Mouse (Mus musculus): ENCODE results near the gene Apmap.
A peak's percentile ranks its signal among the peaks of the same experiment; 100 is the strongest.

The Apmap gene

DNA sequence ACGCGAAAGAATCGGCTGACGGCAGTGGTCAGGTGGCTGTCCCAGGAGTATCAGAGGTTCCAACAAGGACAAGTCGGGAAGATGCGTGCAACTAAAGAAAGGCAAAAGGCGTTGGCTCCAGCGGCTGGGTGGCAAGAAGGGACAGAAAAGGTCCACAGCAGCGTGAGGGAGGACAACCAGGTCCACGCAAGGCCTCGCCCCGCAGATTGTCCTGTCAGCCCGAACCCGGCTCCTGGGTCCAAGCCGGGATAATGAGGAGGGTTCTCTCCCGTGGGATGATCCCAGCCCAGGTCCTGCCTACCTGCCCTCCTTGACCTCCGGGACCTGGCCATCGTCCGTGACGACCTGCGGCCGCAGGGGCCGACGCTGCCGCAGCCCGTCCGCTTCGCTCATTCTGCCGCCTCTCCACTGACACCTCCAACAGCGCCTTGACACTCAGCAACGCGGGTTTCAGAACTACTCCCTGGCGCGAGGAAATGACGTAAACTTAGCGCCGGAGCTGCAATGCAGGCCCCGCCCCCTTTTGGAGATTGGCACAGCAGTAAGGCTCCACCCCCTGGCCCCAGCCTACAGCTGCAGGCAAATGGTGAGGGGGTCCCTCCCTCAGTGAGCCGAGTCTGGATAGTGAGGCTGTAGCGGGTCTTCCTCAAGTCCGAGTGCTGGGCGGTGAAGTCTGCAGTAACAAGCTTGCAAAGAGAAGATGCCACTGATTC is at the start of gene Apmap:
TSS of gene Apmap (minus strand) at position 481 of the 713 bp plus-strand sequence.
- DNase-seq (ENCODE audit: low spot score) = peak; percentile 96

DNA sequence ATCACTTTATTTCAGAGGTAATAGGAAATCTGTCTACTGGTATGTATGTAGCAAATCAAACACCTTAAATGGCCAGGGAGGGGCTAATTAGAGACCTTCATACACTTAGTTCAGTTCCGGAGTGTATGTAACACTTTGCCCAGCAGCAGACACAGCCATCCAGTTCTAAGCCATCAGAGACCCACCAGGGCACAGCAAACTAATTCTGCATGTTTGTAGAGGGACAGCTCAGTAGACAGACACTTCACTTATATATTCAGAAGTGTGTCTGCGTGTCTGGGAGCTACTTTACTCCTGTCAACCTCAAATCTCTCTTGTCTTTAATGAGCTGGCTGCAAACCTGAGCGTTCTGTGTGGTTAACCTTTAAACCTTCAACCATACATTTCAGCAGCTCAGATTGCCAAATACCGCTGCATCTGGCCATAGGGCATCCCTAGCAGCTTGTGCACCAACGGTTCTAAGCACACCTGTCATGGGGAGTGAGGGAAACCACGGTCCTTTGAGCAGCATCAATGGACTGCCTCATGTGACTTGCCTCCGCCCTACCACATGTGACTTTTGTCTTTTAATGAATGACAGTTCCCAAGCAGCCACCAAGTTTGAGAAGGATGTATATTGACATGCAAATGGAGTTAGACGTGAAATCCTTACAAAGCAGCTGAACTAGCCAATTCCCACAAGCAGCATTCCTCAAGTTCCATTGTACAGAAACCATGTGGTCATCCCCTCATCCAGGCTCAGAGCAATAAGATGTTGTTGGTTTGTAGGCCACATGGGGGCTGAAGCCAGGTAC is 48.8 kb upstream of the Apmap start:
- DNase-seq (ENCODE audit: low spot score) = no peak

DNA sequence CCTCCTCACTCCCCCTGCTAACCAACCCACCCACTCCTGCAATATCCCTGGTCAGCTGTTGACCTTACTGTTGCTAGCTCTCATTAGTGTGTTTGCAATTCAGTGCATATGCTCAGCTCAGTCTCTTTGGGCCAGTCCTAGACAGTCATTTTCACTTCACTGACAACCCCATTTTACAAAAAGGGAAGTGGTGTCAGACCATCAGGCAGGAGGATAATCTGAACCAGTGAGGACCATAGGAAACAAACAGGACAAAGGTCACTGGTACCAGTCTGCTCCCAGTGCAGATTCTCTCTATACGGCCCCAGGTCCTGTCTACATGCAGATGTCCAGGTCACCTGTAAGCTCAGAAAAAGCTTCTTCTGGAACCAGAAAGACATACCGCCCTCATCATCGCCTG is 47.7 kb upstream of the Apmap start:
- no peak for DNase-seq (ENCODE audit: low spot score)

DNA sequence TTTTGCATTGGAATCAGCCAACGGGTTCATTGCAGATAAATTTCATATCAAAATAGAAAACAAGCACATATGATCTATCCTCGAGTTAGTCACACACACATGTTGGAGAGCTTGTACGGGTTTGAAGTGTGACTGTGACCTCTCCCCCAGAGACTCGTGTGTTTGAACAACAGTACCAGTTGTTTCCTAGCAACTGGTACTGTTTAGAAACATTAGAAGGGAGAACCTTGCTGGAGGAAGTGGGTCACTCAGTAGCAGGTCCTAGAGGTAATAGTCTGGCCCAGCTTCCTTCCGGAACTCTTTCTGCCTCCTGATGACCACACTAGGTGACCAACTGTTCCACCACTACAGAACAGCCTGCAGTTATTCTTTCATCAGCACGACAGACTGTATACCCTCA is 46.9 kb upstream of the Apmap start:
- DNase-seq (ENCODE audit: low spot score) = no peak

DNA sequence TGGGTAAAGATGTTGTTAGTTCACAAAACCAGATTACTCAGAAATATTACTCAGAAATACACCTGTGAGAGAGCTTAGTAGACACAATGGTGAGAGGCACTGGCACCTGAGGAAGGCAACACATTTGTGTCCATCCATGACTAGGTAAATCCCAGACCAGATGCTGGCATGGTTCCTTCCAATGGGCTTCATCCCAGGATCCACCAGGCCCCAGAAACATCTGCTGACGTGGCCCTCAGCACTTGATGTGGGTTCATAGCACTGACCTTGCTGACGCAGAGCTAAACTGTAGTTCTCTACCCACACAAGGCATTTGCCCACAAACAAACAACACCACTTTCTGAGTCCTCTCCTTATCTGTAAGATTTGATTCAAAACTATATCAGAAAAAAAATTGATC is 46.4 kb upstream of the Apmap start:
- no peak for DNase-seq (ENCODE audit: low spot score)

DNA sequence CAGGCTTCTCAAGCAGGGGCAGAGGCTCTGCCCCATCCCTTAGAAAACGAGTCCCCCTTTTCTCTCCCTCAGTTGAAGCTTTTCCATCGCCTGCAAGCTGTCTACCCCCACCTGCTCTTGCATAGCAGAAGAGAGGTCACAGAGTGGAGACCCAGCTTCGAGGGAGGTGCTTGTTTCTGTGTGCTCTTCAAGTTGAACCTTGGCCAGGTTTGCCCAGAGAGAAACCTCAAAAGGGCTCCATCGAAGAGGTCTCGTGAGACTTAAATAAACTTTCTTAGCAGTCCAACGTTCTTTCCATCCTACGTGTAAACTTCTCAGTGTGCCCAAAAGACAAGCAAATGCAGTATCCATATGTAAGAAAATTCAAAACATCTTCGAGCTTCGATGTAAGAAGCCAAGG is 43.0 kb upstream of the Apmap start:
- no peak for DNase-seq (ENCODE audit: low spot score)

DNA sequence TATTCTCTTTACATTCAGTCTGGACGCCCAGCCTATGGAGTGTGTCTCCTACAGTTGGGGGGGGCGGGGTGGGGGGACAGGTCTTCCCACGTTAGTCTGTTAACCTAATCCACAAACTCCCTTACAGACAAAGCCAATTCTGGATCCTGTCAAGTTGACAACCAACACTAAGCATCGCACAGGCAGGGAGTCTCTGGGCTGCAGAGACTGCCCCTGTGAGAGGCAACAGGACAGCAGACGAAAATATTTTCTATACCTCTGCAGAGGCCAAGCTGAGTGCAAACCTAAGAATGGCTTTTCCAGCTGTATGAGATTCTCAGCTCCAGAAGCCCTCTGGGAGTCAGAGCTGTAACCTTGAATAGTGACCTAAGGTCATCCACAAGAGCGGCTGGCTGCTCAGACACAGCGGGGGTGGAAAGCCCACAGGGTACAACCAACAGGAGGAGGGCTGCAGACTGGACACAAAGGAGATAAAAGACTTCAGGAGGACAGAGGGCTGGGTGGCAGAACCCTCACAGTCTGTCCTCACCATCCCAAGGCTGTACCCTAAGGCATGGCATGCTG is 42.2 kb upstream of the Apmap start:
- no peak for DNase-seq (ENCODE audit: low spot score)

DNA sequence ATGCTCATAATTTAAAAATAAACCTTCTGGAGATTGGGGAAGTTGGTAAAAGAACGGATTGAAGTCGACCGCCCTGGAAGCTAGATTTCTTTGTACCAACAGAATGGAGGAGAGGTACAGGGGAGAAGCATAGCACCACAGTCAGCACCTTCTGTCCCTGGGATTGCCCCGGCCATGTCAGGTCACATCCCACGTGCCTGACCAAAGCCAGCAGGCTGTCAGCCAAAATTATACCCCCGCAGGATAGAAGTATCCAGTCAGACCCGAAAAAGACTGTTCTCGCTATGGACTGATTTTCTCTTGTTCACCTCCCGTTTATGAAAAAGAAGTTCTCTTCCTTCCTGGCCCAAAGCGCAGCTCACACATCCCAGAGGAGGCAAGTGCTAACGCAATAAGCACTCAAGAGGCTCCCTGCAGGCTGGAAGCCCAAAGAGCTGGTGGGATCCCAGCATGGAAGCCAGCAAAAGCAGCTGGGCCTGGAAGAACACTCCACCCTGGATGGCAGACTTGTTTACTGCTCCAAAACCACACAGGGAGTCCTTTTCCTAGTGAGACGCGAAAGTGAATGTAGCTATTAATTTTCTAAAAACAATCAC is 40.0 kb upstream of the Apmap start:
- no peak for DNase-seq (ENCODE audit: low spot score)

DNA sequence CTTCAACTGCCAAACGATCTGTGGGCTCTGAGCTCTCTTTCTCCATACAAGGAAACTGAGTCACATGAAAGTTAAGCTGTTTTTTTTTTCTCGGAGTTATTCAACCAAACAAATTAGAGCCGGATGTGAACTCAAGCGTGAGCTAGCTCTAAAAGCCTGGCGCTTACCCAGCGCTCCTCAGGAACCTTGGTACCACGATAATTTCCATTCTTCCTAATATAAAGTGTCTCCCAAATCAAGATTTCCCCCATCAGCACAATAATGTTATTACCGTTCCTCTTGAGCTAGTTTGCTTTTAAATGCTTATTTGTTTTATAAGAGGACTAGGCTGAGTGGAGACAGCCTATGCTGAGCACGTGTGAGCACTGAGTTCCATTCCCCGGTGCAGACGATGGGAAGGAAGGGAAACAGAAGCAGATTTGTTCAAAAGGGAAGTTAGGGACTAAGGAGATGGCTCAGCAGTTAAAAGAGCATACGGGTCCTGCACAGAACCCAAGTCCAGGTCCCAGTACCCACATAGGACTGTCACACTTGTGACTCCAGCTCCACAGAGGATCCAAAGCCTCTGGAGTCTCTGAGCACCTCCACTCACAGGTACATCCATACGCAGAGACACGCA is 39.4 kb upstream of the Apmap start:
- DNase-seq (ENCODE audit: low spot score) = no peak

DNA sequence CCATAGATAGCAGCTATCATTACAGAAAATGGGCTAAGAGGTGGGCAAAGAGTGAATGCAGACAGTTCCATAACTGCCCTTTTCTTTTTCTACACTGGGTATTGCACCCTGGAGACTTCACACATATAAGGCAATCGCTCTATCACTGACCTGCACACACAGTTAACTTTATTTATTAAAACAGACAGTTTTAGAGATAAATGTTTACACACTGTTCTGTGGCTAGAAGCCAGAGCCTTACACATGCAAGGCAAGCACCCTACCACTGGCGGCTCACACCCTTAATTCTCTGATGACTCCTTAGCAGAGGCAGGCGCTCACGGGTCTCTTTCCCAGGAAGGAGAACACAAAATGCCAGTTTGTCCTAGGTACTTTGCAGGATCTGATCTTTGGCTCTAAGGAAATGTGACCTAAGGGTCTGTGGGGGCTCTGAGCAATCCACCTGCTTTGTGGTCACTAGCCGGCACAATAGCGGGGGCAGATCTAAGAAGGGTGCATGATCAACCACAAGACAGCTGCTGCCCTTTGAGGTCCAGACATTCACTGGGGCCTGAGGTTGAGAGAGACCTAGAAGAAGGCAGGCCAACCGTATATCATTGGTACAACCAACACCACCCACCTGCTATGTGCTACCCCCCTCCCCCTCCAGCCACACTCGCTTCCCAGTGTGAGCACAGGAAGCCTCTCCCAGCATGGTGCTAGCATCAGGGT is 38.2 kb upstream of the Apmap start:
- no peak for DNase-seq (ENCODE audit: low spot score)

DNA sequence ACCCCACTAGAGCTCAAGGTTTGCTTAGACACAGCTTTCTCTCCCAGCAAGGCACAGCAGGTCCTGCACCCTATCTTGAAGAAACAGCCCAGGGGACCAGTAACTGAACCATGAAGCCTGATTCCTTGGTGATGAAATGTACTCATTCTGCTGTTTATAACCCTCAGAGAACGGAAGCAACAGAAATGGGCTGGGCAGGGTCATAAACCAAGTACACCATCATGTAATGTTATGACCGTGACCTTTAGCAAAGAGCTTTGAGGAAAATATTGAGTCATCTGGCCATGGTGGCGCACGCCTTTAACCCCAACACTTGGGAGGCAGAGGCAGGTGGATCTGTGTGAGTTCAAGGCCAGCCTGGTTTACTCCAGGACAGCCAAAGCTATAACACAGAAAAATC is 36.9 kb upstream of the Apmap start:
- DNase-seq (ENCODE audit: low spot score) = no peak

DNA sequence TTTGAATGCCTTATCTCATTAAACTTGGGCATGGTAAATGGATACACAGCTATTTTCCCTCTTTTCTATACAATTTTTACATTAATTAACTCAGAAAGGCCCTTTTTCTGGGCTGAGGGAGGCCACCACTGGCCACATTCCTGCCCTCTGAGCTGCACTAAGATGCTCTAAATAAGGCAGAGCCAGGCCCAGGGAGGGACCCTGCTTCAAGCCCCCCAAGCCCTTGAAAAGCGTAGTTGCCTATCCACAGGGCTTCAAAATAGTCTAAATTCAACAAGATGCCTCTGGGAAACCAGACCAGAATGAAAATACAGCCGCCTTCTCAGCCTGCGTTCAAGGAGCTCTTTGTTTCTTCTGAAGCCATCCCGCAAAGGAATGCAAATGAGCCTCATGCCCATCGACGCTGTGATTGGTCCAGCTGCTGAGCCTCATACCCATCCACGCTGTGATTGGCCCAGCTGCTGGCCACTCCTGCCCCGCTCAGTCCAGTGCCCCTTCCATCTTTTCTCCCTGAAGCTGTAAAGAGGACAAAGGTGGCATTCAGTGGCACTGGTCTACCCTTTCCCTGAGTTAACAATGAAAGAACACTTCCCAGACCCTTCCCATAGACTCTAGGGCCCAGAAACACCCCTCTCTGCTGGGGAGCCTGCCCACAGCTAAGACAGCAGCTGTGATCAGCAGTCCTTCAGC is 35.5 kb upstream of the Apmap start:
- no peak for DNase-seq (ENCODE audit: low spot score)

DNA sequence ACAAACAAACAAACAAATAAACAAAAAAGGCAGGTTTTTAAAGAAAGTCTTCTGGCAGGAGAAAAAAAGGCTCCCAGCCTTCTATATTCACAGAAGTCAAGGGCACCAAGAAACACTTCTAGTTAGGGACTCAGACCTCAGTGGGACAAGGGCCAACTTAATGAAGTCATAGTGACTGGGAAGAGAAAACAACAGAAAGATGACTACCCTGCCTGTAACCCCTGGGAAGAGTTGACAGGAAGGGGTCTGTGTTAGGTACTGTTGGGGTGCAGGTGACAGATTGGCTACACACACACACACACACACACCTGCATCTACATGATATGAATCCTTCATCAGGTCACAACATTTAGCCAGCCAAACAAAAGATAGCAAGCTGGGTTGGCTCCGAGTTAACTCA is 34.8 kb upstream of the Apmap start:
- no peak for DNase-seq (ENCODE audit: low spot score)

DNA sequence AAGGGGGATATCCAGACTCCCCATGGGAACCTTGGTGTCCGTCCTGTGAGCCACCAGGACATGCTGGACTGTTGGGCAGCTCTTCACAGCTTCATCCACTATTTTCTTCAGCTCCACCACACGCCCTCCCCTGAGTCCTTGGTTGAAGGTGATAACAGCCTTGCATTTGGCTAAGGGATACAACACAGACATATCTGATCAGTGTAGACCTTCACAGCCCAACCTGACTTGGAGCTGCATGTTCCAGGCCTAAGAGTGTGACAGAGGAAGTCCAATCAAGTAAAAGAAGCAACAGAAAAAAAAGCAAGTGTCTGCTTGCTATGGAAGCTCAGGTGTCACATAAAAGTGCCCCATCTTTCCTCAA is 30.0 kb upstream of the Apmap start:
- no peak for DNase-seq (ENCODE audit: low spot score)

DNA sequence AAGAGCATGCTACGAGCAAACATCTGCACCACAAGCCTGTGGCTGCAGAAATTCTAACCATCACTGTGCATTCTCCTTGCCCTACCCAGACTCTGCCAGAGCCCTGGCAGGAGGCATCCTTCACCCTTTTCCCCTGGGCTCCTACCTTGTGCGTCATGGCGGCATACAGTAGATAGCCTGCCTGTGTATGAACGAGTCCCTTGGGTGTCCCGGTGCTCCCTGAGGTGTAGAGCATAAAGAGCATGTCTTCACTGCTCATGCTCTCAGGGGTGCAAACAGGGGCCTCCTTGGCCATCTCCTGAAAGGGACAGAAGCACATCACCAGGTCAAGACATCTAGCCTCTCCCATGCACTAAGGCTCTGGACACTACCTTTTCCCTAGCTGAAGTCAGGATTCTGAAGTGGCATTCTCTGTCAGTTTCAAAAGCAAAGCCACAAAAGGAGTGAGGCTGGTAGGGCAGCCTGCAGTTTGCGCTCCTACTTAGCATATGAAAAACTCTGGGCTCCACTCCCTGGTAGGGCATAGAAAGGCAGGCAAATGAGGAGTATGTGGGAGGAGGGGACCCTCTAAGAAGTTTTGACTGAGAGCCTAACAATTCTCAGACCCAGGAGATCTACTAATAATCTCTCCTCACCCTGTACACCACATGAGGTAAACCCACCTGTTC is 29.5 kb upstream of the Apmap start:
- DNase-seq (ENCODE audit: low spot score) = no peak

DNA sequence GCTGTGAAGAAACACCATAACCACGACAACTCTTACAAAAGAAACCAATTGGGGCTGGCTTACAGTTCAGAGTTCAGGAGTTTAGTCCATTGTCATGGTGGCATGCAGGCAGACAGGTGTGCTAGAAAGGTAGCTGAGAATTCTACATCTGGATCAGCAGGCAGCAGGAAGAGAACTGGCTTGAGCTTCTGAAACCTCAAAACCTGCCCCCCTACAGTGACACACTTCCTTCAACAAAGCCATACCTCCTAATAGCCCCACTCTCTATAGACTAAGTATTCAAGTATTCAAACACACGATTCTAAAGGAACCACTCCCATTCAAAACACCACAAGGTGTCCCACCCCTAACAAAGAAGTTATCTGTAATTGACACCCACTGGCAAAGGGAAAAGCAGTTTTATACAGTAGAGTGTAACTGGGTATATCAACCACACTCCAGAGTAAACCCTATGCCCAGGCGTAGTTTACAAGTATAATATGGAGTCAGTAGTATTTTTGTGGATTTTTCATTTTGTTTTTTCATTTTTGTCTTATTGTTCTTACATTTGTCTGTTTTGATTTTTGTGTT is 27.6 kb upstream of the Apmap start:
- DNase-seq (ENCODE audit: low spot score) = no peak

DNA sequence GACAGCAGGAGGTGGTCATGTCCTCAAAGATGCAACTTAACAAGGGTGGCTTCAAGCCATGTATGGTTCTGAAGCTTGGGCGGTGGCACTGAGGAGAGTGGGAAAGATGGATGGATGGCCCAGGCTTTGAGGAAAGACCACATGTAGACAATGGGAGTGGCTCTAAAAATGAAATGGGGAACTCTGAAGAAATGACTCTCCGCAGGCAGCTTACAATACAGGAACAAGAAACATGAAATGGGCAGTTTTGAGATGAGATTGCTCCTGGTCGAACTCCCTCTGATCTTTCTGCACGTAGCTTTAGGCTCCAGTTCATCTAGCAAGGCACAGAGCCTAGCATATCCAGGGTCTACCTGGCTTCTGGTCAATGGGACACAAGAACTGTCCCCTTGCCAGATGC is 20.9 kb upstream of the Apmap start:
- no peak for DNase-seq (ENCODE audit: low spot score)

DNA sequence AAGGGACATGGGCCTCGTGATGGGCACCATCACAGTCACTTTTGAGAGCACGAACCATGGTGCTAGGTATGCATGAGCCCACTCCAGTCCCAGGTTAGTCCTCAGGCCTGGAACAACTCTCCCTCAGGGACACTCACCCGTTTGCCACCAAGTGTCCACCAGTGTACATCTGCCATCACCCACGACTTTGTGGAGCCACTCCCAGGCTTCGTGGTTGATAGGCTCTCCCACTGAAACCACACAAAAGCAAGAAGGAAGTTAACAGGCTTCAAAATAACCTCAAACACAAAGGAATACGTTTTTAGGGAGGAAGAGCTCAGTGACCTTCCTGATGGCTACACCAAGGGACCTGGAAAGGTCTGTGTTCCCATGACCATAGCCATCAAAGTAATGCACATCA is 18.8 kb upstream of the Apmap start:
- DNase-seq (ENCODE audit: low spot score) = no peak

DNA sequence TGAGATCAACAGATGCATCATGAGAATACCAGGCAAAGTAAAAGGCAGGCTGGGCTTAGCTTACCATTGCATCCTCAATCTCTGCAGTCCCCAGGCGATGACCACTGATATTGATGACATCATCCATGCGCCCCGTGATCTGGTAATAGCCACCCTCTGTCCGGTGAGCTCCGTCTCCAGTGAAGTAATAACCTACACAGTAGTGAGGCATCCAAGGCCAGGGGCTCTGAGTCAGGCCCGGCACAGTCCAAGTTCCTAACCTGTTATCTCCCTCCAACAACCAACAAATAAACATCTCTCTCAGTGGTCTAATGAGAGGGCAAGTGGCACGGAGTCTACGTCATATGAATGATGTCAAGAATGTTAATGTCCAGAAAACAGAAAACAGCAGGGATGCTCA is 16.6 kb upstream of the Apmap start:
- DNase-seq (ENCODE audit: low spot score) = no peak

DNA sequence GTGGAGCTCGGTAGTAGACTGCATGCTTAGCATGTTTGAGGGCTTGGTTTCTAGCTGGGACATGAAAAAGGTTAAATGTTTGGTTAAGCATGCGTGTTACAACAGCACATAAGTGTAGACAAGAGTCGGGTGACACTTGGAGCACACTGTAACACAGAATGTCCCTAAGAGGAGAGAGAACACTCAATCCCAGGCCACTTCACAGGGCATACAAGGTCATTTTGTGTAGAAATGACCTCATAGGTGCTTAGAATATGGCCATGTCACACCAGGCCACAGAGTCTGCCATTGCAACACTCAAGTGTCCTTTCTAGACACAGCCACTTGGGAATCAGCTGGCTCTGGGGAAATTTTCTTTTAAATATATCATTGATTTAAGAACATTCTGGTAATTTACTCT is 15.6 kb upstream of the Apmap start:
- DNase-seq (ENCODE audit: low spot score) = no peak

DNA sequence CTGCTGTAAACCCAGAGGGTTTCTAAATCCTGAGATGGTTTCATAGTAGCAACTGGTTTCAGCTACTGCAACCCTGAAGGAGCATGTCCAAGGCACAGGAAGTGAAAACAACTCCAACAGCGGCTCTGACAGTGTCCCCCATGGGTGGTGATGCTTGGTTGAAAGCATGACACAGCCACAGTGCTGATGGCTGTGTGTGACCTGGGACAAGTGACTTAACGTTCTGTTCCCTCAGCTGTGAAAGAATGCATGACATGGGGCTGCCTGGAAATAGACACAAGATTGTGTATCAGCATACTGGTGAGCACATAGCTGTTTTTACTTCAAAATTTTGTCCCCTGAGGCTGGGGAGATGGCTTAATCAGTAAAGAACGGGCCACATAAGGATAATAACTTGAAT is 13.3 kb upstream of the Apmap start:
- no peak for DNase-seq (ENCODE audit: low spot score)
